Mouse (Mus musculus) neural tube, embryonic 13.5 days (tissue): ENCODE measurements around the gene Urb2. TPM values are rescaled to one million over a fixed set of nuclear protein-coding genes. Genes with fewer than 3 reads are reported as not detected.

Experiments used
- ATAC-seq: fragments of 200-750 bp; cut with Nextera tagmentation; 2 replicates; pipeline ENCODE4 v1.8.0; 2017; ENCODE audit warnings: low read depth, mild to moderate bottlenecking, moderate TSS enrichment, moderate library complexity
- H3K27ac ChIP-seq: fragments of 300-500 bp; sonication (generic); replicated peaks from 2 replicates; pipeline ENCODE4 v1.5.1; 2015; ENCODE audit warnings: moderate library complexity, mild to moderate bottlenecking, inconsistent platforms
- H3K27me3 ChIP-seq: fragments of 300-500 bp; sonication (generic); 2 replicates; pipeline ENCODE4 v1.6.1; 2015; ENCODE audit warnings: mild to moderate bottlenecking, inconsistent platforms
- H3K36me3 ChIP-seq: fragments of 300-500 bp; sonication (generic); 2 replicates; pipeline ENCODE4 v1.6.1; 2015; ENCODE audit warnings: mild to moderate bottlenecking, inconsistent platforms
- H3K4me1 ChIP-seq: fragments of 300-500 bp; sonication (generic); replicated peaks from 2 replicates; pipeline ENCODE4 v1.6.1; 2015; ENCODE audit warnings: inconsistent platforms
- H3K4me2 ChIP-seq: fragments of 300-500 bp; sonication (generic); 2 replicates; pipeline ENCODE4 v1.6.1; 2015; ENCODE audit warnings: inconsistent platforms, mild to moderate bottlenecking, moderate library complexity
- H3K4me3 ChIP-seq: fragments of 300-500 bp; sonication (generic); 2 replicates; pipeline ENCODE4 v1.5.1; 2015; ENCODE audit warnings: mild to moderate bottlenecking, inconsistent platforms
- H3K9ac ChIP-seq: fragments of 300-500 bp; sonication (generic); 2 replicates; pipeline ENCODE4 v1.6.1; 2015; ENCODE audit warnings: moderate library complexity, mild to moderate bottlenecking, inconsistent platforms
- H3K9me3 ChIP-seq: fragments of 300-500 bp; sonication (generic); 2 replicates; pipeline ENCODE4 v1.6.1; 2016; ENCODE audit warnings: inconsistent platforms
- WGBS: fragments of 180-500 bp; shearing (Covaris S2); methylation state at CpG from one replicate; pipeline ENCODE4 v1.1.7; 2015; 5-methylcytosine and 5-hydroxymethylcytosine counted together
- polyA plus RNA-seq: library from polyadenylated mRNA; unstranded; fragments of >200 nt; fragmentation: Nextera tagmentation; extraction: Ambion mirVana; gene quantifications from 2 replicates; pipeline ENCODE4 v1.2.1, GENCODE M21; 2015

Urb2 gene
- polyA plus RNA-seq, 1 experiment from 2014 or later, result 3.6 TPM

DNA sequence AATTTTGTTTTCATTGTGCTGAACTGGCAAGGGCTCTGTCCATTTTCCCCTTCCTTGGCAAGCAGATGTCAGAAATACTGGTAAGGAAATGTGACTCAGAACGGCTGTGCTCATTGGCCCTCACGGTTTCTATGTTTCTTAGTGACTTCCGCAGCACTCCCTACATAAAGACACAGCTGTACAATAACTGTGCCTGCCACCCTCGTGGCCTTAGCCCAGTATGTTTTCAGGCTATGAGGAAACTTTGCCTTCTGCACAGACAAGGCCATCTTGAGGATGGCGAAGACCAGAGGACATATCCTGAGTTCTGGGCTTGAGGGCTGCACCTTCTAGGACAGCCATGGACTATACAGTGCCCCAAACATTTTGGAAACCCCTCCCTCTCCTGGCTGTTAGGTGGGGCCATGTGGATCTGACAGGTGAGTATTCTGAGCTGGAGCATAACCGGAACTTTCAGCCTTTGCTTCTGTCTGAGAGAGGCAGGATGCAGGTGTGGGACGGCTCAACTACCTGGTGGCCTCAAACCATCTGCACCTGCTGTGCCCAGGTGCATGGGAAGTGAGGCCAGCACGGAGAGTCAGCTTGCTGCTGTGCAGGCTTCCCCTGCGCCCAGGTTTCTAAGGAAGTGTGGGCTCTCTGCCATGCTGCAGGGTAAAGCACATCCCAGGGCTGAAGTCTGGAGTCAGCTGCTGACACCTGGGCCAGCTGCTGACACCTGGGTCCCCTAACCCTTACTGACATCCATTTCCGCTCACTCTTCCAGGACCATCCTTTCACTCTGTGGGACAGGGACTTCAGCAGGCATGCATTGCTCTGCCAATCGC lies 35.7 kb downstream of the Urb2 start:
- Histone ChIP-seq H3K9ac (no peak overlapping the region), H3K36me3 (no peaks in the 10 kb centered on the region), H3K27ac (no peak overlapping the region), H3K9me3 (no peaks in the 10 kb centered on the region), H3K4me3 (no peak overlapping the region), H3K4me1 (peaks cover 5% of the 10 kb centered on the region; the same call in 1 of the 2 replicates), H3K4me2 (no peak overlapping the region), H3K27me3 (no peaks in the 10 kb centered on the region)
- no peak for ATAC-seq
- WGBS, result 85% methylated on average over 11 of the region's 11 CpGs

DNA sequence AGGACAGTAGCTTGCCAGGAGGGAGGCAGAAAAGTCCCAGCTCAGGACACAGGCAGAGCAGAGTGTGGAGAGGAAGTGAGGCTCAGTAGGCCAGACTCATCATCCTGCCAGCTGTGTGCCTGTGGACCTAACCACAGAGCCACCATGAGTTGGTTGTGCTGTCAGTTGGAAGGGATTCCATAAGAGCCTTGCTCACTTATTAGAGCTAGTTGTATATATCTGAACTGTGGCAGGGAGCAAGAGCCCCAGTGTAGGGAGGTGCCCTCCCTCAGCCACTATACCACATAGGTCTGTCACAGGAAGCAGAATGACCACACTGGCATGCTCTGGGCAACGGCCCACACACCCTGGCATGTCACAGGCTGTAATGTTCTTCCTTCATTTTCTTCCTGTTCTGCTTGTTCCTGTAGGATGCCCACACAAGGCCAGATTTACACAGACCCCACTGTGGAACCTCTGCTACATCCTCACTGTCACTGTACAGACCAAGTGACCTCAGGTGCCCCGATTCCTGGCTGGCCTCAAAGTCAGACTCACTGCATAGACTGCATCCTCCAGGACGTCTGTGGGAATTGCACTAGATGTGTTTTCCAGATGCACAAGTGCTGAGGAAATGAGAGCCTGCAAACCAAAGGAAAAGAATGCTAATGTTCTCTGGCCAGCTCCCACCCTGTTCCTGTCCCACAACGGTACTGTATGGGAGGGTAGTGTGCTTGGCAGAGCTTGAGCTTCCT lies 45.2 kb downstream of the Urb2 start:
- Histone ChIP-seq H3K36me3 (no peaks in the 10 kb centered on the region), H3K4me3 (no peak overlapping the region), H3K9me3 (no peaks in the 10 kb centered on the region), H3K27me3 (no peaks in the 10 kb centered on the region), H3K4me2 (no peak overlapping the region), H3K27ac (no peak overlapping the region), H3K9ac (no peak overlapping the region), H3K4me1 (peaks cover 24% of the 10 kb centered on the region)
- ATAC-seq, result no peak
- WGBS, result 57% methylated on average over 4 of the region's 4 CpGs

DNA sequence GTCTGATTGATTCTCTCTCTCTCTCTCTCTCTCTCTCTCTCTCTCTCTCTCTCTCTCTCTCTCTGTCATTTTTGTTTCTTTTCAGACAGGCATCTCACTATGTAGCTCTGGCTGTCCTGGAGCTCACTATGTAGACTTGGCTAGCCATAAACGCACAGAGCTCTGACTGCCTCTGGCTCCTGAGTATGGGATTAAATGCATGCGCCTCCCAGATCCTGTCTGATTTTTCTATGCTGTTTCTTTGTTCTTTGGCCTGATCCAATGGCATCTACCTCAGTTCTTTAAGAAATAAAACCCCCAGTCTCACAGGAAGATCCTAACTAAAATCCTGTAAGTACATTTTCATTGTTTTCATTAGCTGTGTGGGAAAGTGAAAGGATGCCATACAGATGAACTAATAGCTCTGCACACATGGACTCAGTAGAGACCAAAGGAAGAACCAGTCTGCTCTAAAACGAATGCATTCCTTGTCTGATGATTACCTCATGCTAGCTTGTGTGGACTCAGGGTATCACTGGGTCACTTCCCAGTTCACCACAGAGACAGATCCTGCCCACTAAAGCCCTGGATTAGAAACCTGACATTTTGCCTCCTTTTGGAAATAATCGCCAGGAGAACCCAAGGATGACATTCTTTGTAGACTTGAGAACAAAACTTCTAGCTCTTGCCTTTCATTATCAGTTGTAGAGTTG lies 45.9 kb downstream of the Urb2 start:
- Histone ChIP-seq H3K27me3 (no peaks in the 10 kb centered on the region), H3K4me1 (peaks cover 28% of the 10 kb centered on the region), H3K4me2 (no peak overlapping the region), H3K36me3 (no peaks in the 10 kb centered on the region), H3K27ac (no peak overlapping the region), H3K4me3 (no peak overlapping the region), H3K9ac (no peak overlapping the region), H3K9me3 (no peaks in the 10 kb centered on the region)
- no peak for ATAC-seq
- 80% methylated on average over 4 of the region's 4 CpGs for WGBS

DNA sequence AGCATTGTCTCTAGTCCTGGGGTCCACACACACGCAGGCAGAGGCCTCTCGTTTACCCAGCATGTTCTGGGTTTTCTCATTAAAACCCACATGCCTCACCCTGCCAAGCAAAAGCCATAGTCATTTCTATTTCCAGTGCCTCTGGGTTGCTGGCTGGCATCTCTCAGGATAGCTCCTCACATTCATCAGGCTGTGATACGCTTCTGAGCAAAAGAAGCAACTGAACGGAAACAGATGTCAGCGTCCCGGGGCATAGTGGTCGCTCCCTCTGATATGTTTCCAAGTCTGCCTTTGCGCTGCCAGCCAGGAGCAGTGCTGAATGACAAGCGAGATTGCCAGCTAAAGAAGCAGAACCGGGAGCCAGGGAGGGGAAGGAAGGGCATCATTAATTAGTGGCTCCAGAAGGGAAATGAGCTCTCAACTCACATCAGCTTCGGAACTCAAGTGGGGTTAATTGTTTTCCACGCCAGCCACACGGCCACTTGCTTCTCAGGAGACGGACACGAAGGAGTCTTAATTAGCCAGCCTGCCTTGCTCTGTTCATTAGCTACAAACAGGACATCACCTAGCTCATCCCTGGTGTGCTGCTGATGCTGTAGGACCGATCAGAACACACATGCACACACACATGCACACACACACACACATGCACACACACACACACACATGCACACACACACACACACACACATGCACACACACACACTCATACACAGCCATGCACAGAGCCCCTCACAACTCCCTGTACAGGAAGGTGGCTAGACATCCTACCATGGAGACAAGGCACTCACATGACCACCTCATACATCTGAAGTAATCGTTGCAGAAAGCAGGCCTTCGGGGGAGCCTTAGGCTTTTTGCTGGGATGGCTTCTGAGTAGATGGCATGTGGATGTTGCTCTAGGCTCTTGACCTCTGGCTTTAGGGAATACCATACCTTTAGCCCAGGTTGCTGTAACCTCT lies 49.3 kb downstream of the Urb2 start:
- Histone ChIP-seq H3K27ac (peak overlapping the region; percentile 71), H3K4me3 (no peak overlapping the region), H3K27me3 (no peaks in the 10 kb centered on the region), H3K9ac (peak overlapping the region; percentile 26; the same call in 1 of the 2 replicates), H3K9me3 (no peaks in the 10 kb centered on the region), H3K4me2 (peak overlapping the region; percentile 20; the same call in 1 of the 2 replicates), H3K36me3 (no peaks in the 10 kb centered on the region), H3K4me1 (peaks cover 29% of the 10 kb centered on the region)
- WGBS, result 26% methylated on average over 18 of the region's 18 CpGs
- ATAC-seq, result peak; percentile 67

DNA sequence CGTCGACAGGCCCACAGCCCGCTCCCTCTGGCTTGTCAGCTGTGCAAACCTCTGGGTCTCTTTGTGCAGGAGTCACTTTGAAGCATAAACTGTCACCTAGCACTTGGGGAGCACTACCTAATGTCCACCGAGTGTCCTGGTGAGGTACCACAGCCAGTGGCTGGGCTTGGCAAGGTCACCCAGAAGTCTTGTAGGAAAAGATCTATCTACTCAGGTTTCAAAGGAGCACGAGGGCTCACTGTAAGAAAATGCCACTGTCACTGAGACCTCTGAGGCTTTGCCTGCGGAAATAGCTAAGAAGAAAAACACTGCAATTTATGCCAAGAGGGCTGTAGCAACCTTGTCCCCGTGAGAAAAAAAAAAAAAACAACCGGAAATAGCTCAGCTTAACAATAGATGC lies 54.7 kb downstream of the Urb2 start:
- WGBS, result 67% methylated on average over 8 of the region's 8 CpGs
- no peak overlapping the region for H3K27ac ChIP-seq

DNA sequence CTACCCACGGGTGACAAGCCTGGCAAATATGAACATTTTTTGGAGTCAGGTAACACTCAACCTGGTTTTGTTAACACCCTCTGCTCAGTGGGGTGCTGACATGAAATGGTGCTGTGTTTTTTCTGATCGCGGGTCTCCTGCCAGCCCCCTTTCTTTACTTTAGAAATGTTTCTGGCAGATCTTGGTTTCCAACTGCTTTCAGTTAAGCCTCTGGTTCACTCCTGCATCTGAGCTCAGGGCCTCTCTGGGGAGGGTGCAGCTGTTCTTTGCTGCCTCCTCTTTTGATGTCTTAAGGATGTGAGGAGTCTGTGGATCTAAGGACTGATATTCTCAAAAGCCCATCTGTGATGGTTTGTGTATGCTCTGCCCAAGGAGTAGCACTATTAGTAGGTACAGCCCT lies 55.1 kb downstream of the Urb2 start:
- Histone ChIP-seq H3K9me3 (no peaks in the 10 kb centered on the region), H3K9ac (no peak overlapping the region), H3K36me3 (no peaks in the 10 kb centered on the region), H3K4me3 (no peak overlapping the region), H3K27ac (no peak overlapping the region), H3K4me1 (peaks cover 31% of the 10 kb centered on the region), H3K27me3 (no peaks in the 10 kb centered on the region), H3K4me2 (no peak overlapping the region)
- no peak for ATAC-seq
- 65% methylated on average over 3 of the region's 3 CpGs for WGBS

More for the DNA sequence above, 54.7 kb downstream of the Urb2 start:
- ATAC-seq, result no peak
- H3K4me3 ChIP-seq, result no peak overlapping the region
- H3K27me3 ChIP-seq, result no peaks in the 10 kb centered on the region
- H3K9me3 ChIP-seq, result no peaks in the 10 kb centered on the region
- H3K36me3 ChIP-seq, result no peaks in the 10 kb centered on the region
- no peak overlapping the region for H3K4me2 ChIP-seq
- H3K4me1 ChIP-seq, result peaks cover 34% of the 10 kb centered on the region
- H3K9ac ChIP-seq, result no peak overlapping the region

DNA sequence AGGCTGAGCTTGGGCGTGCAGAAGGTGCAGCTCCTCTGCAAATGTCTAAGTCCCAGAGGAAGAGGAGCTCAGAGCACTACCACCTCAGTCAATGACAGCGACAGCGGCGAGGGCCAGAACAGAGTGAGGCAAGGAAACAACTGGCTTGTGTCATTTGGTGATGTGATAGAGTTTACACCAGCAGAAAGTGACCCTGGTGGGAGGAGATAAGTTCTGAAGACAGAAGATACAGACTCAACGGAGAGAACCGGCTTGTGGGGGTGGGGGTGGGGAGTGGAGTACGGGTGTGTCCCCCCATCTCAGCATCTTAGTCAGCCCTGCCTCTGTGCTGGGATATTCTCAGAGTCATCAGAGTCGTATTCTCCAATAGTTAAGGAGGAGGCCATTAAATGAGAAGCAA lies 56.1 kb downstream of the Urb2 start:
- H3K9me3 ChIP-seq, result no peaks in the 10 kb centered on the region
- ATAC-seq, result no peak
- no peaks in the 10 kb centered on the region for H3K27me3 ChIP-seq
- WGBS, result 76% methylated on average over 8 of the region's 8 CpGs
- H3K4me1 ChIP-seq, result peaks cover 26% of the 10 kb centered on the region
- no peak overlapping the region for H3K27ac ChIP-seq
- H3K9ac ChIP-seq, result no peak overlapping the region
- H3K4me3 ChIP-seq, result no peak overlapping the region
- no peak overlapping the region for H3K4me2 ChIP-seq
- no peaks in the 10 kb centered on the region for H3K36me3 ChIP-seq

DNA sequence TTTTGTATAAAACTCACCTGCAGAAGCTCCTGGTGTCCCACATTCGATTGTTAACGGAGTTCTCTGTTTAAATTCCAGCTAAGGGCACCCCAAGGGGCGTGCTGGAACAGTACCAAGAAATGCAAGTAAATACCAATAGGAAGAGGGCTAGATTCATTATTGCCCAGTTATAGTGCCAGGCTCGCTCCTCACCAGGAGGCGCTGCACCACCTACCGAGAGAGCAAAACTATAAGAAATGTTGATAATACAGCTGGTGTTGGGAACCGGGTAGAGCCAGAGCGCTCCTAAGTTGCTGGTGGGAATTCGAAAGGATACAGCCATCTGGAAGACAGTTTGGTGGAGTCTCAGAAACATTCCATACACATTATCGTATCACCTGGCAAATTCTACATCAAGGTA lies 56.7 kb downstream of the Urb2 start:
- H3K4me2 ChIP-seq, result no peak overlapping the region
- H3K9me3 ChIP-seq, result no peaks in the 10 kb centered on the region
- no peaks in the 10 kb centered on the region for H3K36me3 ChIP-seq
- 81% methylated on average over 10 of the region's 10 CpGs for WGBS
- H3K4me3 ChIP-seq, result no peak overlapping the region
- no peak overlapping the region for H3K9ac ChIP-seq
- H3K27ac ChIP-seq, result no peak overlapping the region
- H3K4me1 ChIP-seq, result peaks cover 26% of the 10 kb centered on the region
- no peak for ATAC-seq
- H3K27me3 ChIP-seq, result no peaks in the 10 kb centered on the region

DNA sequence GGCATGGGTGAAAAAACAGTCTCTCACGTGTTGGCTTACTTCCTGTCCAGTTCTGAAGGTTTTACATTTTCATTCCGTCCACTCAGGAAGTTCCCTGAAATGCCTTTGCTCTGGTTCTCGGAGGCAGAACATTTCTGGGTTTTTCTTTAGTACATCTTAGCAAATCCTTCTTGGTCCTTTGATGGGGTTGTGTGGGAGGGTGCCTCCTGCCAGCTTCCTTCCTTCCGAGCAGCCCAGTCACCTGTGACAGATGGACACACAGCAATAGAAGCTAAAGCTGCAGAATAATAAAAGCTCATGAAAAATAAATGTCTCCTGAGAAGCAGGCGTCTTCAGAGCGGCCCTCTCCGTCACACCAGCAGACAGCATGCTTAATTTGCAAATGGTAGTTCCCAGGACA lies 57.7 kb downstream of the Urb2 start:
- Histone ChIP-seq H3K36me3 (no peaks in the 10 kb centered on the region), H3K9me3 (no peaks in the 10 kb centered on the region), H3K9ac (no peak overlapping the region), H3K27me3 (no peaks in the 10 kb centered on the region), H3K4me1 (peaks cover 26% of the 10 kb centered on the region), H3K27ac (0 out of 2 replicates have a peak overlapping the region, but pooled peaks have one; percentile 18), H3K4me2 (no peak overlapping the region), H3K4me3 (no peak overlapping the region)
- whole genome bisulfite sequencing, result 62% methylated on average over 7 of the region's 7 CpGs
- no peak for ATAC-seq

DNA sequence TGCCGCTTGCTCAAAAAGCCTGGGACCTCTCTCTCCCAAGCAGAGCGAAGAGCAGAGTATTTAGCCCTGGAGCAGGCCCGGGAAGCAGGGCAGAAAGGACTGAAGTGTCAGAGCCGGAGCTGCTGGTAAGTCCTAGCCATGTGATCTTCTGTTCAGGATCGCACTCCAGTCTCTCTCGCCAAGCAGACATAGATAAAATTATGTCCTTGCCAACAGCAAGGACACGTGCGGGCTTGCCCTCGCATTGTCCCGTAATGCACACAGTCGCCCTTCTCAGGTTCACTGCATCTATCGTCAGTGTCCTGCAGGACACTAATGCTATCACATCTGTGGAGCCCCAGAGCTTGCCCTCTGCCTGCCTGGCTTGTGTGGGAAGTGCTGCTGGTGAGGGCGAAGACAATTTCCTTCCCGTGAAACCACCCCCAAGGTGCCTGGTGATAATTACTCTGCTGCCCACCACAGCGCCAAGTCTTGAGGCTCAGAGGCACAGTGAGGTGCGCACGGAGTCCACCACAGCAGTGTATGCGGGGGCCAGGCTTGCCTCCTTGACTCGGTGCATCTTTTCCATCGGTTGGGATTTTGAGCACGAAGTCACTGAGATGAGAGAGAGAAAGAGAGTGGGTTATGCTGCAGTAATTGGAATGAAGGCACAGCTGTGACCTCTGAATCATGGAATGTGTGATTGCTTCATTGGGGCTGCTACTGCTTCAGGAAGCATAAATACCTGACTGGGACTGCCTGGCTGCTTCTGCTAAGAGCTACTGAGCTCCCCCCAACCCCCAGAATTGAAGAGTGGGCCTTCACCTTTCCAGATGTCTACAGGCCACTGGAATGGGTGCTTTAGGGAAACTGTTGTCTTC lies 59.4 kb downstream of the Urb2 start:
- Histone ChIP-seq H3K27me3 (no peaks in the 10 kb centered on the region), H3K27ac (peak overlapping the region; percentile 3; the same call in 1 of the 2 replicates), H3K4me3 (no peak overlapping the region), H3K36me3 (no peaks in the 10 kb centered on the region), H3K9ac (no peak overlapping the region), H3K4me2 (no peak overlapping the region), H3K4me1 (peaks cover 25% of the 10 kb centered on the region), H3K9me3 (no peaks in the 10 kb centered on the region)
- no peak for ATAC-seq
- 80% methylated on average over 21 of the region's 21 CpGs for WGBS

DNA sequence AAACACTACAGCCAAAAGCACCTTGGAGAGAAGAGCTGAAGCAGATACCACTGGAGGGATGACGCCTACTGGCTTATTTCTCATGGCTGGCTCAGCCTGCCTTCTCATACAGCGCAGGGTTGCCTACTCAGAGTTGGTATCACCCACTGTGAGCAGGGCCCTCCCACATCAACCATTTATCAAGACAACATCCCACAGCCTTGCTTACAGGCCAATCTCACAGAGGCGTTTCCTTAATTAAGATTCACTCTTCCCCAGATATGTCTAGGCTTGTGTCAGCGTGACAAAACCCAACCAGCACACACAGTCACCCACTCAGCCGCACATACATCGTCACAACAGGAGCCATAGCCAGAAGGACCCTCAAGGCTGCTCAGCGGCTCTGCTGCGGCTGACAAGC lies 61.3 kb downstream of the Urb2 start:
- Histone ChIP-seq H3K27me3 (no peaks in the 10 kb centered on the region), H3K9me3 (no peaks in the 10 kb centered on the region), H3K9ac (no peak overlapping the region), H3K4me1 (peaks cover 19% of the 10 kb centered on the region), H3K4me3 (no peak overlapping the region), H3K27ac (no peak overlapping the region), H3K36me3 (no peaks in the 10 kb centered on the region), H3K4me2 (no peak overlapping the region)
- ATAC-seq, result no peak
- 87% methylated on average over 8 of the region's 8 CpGs for WGBS
